Mouse (Mus musculus) urinary bladder, postnatal 4 days (tissue): Measurements from ENCODE around the gene Olfr1211.

Experiments
- DNase-seq, 2 experiments: peaks; one replicate each; pipeline ENCODE4 v3.0.0; 2021 to 2022; ENCODE audit warnings: low spot score in 2 of 2

Olfr1211 gene

DNA sequence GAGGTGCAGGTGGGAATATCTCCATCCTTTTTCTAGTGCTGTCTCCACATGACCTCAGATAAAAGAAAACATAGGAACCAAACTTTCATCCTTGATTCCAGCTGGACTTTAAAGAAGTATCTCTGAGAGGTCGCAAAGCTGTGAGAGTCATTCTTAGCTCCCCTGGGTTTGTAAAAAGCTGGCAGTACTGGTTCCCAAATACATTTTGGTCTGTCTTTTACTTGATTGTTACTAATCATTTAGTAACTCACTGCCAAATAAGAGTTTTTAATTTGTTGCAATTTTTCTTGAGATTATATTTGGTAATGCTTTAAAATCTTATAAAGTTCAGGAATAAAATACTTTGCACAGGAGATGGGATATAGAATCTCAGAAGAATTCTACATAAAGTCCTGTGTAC lies at the start of gene Olfr1211:
Gene Olfr1211, minus strand, starts transcription at position 101 of the 400 bp plus-strand sequence.
- no peak for DNase-seq

DNA sequence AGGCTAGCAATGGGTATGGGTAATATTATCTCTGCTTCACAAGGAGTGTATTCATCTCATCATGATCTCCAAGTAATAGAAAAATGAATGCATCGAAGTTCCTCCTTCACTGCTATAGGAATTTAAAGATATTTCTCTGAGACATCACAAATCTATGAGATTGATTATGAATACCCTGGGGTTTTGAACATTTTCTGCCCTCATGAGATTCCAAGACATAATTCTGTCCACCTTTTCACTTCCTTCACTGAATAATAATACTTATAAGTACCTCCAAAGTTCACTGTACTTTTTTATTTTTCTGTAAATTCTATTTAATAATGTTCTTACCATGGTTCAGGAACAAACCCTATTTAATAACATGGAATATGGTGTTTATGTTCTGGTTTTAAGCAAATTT lies 42.3 kb upstream of the Olfr1211 start, which contains the start of gene Gm13762:
Gene Gm13762, minus strand, starts transcription at position 101 of the 400 bp plus-strand sequence.
- DNase-seq: no peak

DNA sequence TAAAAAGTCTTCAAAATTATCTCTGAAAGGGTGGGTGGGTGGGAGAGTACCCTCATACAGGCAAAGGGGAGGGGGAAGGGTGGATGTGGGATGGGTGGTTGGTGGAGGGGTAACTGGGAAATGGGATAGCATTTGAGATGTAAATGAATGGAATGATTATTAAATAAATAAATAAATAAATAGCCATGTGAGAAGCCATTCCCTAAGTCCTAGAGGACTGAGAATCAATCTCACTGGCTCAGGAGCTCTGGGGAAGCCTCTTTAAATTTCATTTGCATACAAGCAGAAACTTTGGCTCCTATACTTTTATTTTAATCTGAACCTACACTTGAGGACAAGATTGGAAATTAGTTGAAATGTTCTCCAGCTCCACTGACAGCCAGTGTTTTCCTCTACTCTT lies 15.8 kb upstream of the Olfr1211 start, which contains the start of gene Olfr1212:
Gene Olfr1212, plus strand, starts transcription at position 301 of the 400 bp plus-strand sequence.
- no peak for DNase-seq

DNA sequence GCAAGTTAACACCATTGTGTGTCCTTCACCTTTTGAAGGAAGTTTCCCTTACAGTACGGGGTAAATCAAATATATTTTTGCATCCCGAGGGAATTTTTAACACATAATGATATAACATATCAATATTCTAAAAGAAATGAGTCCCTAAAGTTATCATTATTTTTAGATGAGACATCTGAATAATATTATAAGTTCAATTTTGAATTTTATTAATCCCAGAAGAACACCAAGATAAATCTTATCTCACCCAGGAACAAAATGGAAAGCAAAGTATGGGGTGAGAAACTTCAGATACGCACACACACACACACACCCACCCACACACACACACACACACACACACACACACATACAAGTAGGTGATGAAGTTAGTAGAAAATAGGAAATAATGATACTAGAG lies 22.9 kb downstream of the Olfr1211 start, which contains the start of gene Olfr1209:
Gene Olfr1209, minus strand, starts transcription at position 101 of the 400 bp plus-strand sequence.
- DNase-seq: no peak

DNA sequence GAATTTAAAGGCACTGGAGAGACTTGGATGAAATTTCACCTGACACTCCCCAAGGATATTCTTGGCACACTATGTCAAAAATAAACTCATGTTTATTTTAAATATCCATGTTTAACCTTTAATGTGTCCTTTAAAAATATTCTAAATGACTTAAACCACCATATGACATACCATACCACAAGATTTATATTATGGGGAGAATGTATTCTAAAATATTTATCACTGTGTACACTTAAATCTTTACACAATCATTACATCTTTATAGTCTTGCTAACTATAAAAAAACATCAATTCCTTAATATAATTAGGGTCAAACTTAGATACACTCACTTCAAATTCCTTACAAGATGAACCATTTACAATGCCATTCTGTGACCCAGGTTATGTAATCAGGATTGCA lies 35.7 kb downstream of the Olfr1211 start, which contains the start of gene Olfr1208:
Gene Olfr1208, minus strand, starts transcription at position 101 of the 400 bp plus-strand sequence.
- no peak for DNase-seq
